Mouse (Mus musculus): ENCODE data around the gene Ints14. TPM values are rescaled to one million over a fixed set of nuclear protein-coding genes. Genes with fewer than 3 reads are reported as not detected.

Gene Ints14
- 40.6 and 43.9 TPM in 2 replicates for polyA plus RNA-seq (2015; fragmentation: Nextera tagmentation; extraction: Ambion mirVana)

DNA sequence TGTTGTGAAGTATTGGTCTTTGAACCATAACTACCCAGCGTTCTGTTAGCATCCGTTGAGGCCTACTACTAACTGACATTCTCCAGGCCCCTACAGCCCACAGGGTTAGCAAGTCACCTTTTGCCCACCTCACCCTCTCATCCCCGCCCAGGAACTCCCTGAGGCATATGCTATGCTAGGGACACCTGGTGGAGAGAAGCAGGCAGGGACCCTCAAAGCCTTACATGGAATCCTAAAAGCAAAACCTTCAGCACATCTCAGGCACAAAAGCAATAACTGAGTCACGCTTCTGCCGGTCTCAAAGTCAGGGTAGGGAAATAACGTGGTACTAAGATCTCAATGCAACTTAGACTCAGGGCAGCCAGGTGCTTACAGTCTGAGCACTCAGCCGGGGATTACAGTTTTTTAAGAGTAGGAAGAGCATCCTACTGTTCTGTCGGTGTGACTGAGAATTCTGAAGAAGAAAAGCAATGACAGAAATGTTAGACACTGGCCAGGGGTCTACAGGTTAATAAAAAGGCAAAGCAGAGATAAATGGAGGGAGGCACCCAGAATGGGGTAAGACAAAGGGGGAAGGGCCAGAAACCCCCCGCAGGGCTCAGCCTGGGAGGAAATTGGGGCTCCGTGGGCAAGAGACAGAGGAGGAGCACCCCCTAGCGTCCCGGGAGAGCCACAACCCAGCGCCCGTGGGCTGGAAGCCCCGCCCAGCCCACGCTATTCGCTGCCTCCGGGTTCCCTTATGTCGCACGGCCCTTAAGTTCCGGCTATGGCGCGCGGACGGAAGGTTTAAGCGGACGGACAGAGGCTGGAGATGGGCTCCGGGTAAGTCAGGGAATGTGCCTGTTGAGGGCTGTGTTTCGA, at the start of gene Ints14:
TSS of gene Ints14 (plus strand) at position 789 of the 861 bp plus-strand sequence.
- peak; percentile 97 for ATAC-seq (ENCODE audit: low FRiP score)
- Histone ChIP-seq H3K4me2 (peak within 1 kb of the TSS; percentile 70), H3K36me3 (peaks cover 18% of the 10 kb centered on the region), H3K27ac (peak within 1 kb of the TSS; percentile 83), H3K27me3 (no peaks in the 10 kb centered on the region), H3K4me1 (replicated peaks) (peaks cover 18% of the 10 kb centered on the region), H3K9ac (peak within 1 kb of the TSS; percentile 77), H3K9me3 (no peaks in the 10 kb centered on the region), H3K4me3 (peak within 1 kb of the TSS; percentile 49)
- 6% methylated on average over 29 of the region's 29 CpGs for WGBS

DNA sequence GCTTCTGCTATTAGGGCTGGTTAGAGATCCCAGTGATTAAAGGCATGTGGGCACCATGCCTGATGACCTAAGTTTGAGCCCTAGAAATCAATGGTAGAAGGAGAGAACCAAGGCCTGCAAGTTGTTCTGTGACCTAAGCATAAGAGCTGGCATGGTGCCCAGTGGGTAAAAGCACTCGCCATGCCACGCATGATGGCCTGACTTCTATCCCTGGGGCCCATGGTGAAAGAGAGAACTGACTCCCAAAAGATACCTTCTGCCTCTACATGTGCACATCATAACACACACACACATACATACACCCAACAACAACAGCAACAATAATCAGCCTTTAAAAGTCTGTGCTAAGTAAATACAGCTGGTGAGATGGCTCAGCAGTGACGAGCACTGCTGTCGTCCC, 47.3 kb upstream of the Ints14 start:
- Histone ChIP-seq H3K27me3 (no peaks in the 10 kb centered on the region), H3K27ac (no peak overlapping the region), H3K9me3 (no peaks in the 10 kb centered on the region), H3K4me1 (replicated peaks) (no peaks in the 10 kb centered on the region), H3K4me2 (no peak overlapping the region), H3K9ac (no peak overlapping the region), H3K4me3 (no peak overlapping the region), H3K36me3 (peaks cover 55% of the 10 kb centered on the region)
- WGBS, result 93% methylated on average over 4 of the region's 4 CpGs
- ATAC-seq (ENCODE audit: low FRiP score), result no peak

DNA sequence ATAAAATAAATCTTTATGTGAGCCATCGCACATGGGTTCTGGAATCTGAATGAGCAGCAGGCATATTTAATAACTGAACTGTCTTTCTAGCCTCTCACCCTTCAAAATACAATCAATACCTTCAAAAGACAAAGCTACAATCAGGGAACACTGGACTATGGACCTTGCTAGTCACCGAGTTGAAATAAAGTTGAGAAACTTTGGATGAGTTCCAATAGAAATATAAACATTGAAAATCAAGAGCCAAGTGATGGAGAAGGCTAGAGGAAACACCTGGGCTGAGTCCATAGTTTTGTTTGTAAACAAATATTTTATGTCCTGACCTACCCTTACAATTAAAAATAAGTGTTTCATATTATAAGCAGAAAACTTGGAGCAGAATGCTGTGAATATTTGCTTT, 46.7 kb upstream of the Ints14 start:
- WGBS, result 89% methylated on average over 2 of the region's 2 CpGs
- no peak for ATAC-seq (ENCODE audit: low FRiP score)
- H3K4me3 ChIP-seq, result no peak overlapping the region

DNA sequence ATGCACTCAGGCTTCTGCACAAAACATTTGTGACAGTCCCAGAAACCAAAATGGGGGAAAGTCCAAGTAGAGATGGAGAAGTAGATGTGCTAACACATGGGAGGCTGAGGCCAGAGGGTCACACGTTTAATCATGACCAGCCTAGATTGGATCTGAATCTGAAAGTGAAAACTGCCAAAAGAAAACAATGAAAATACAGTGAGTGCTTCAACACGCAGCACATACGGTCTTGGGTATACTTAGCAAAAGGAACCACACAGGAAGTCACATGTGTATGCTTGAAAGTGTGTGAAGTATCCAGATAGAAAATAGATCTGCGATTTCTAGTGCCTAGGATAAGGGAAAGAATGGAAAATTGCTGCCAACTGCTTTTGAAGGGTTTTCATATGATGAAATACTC, 46.1 kb upstream of the Ints14 start:
- Histone ChIP-seq H3K27ac (no peak overlapping the region), H3K4me1 (replicated peaks) (no peaks in the 10 kb centered on the region), H3K27me3 (no peaks in the 10 kb centered on the region), H3K9me3 (no peaks in the 10 kb centered on the region), H3K9ac (no peak overlapping the region), H3K4me2 (no peak overlapping the region), H3K4me3 (no peak overlapping the region), H3K36me3 (peaks cover 55% of the 10 kb centered on the region)
- no peak for ATAC-seq (ENCODE audit: low FRiP score)
- WGBS, result 88% methylated on average over 4 of the region's 4 CpGs

More for the DNA sequence above, 46.7 kb upstream of the Ints14 start:
- Histone ChIP-seq H3K27ac (no peak overlapping the region), H3K36me3 (peaks cover 58% of the 10 kb centered on the region), H3K27me3 (no peaks in the 10 kb centered on the region), H3K9me3 (no peaks in the 10 kb centered on the region), H3K9ac (no peak overlapping the region), H3K4me2 (no peak overlapping the region), H3K4me1 (replicated peaks) (no peaks in the 10 kb centered on the region)

DNA sequence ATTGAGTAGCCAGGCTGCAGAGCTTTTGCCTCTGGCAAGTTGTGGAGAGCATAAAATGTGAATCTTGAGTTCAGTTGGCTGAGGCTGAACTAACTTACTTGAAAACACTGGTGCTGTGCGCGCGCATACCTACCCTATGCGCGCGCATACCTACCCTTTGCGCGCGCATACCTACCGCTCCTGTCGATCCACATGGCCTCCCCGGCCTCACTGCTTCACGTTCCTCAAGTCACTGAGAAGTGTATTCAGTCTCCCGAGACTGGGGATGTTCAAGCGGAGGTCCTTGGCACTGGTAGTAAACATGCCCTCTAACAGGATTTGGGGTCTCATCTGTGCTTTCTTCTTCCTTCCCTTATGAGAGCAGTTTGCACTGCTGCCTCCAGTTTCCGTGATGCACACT, 42.1 kb upstream of the Ints14 start:
- H3K4me3 ChIP-seq, result no peak overlapping the region

DNA sequence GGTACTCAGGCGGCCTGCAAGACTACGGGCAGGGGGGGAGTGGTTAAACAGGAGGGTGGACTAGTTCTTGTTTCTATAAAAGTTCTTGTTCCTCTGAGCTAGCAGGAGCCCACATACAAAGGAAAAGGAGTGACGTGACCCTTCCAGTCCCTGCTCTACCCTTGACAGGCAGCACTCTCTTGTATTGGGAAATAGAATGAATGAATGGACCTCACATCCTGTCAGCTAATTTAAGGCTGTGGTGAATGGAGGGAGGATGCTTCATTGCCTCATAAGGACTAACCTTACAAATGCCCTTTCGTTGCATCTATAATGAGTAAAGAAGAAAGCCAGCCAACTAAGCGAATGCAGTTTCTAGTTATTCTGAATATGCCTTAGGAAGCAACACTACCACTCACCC, 34.9 kb upstream of the Ints14 start:
- ATAC-seq (ENCODE audit: low FRiP score), result no peak
- Histone ChIP-seq H3K4me3 (no peak overlapping the region), H3K27ac (no peak overlapping the region), H3K4me2 (no peak overlapping the region), H3K36me3 (peaks cover 11% of the 10 kb centered on the region), H3K4me1 (replicated peaks) (0 out of 2 replicates have a peak, but pooled peaks cover 4% of the 10 kb centered on the region), H3K9ac (no peak overlapping the region), H3K9me3 (no peaks in the 10 kb centered on the region), H3K27me3 (no peaks in the 10 kb centered on the region)
- WGBS, result 49% methylated on average over 5 of the region's 5 CpGs

More for the DNA sequence above, 42.1 kb upstream of the Ints14 start:
- Histone ChIP-seq H3K9ac (no peak overlapping the region), H3K27ac (no peak overlapping the region), H3K36me3 (peaks cover 42% of the 10 kb centered on the region), H3K4me2 (peak overlapping the region; percentile 25), H3K4me1 (replicated peaks) (no peaks in the 10 kb centered on the region), H3K9me3 (no peaks in the 10 kb centered on the region), H3K27me3 (no peaks in the 10 kb centered on the region)
- WGBS, result 38% methylated on average over 16 of the region's 16 CpGs
- ATAC-seq (ENCODE audit: low FRiP score), result no peak

DNA sequence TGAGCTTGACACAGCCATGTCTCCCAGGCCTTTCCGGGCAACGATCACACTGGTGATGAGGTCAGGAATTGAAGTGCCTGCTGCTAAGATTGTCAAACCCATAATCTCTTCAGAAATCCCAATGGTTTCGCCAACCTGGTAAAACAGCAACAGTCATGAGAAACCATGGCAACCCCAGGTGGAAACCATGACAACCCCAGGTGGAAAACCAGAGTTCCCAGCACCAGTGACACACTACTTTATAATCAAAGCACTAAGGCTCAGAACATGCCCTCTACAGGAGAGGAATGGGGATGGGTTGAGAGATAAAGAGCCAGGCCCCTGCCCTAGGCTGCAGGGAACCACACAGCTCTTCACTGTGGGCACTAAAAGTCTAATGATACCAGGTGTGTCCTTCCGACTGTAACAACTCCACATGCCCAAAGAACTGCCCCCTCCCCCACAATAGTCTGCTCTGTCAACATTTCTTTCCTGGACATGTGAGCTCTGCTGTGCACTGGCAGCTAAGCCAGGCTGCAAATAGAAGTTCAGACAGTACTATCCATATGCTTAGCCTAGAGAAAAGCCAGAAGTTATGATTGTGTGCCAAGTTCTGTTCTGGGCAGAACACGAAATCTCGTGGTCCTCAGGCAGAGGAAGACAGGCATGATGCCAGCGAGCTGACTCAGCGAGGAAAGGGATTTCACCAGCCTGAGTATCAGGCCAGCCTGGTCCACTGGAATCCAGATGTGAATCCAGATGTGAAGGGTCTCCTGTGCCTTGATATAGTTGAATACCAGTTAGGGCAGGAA, 34.3 kb upstream of the Ints14 start:
- H3K27me3 ChIP-seq, result no peaks in the 10 kb centered on the region
- H3K27ac ChIP-seq, result no peak overlapping the region
- no peak overlapping the region for H3K4me3 ChIP-seq
- H3K4me1 ChIP-seq (replicated peaks), result 0 out of 2 replicates have a peak, but pooled peaks cover 4% of the 10 kb centered on the region
- no peak overlapping the region for H3K9ac ChIP-seq
- WGBS, result 74% methylated on average over 8 of the region's 8 CpGs
- H3K4me2 ChIP-seq, result no peak overlapping the region
- H3K36me3 ChIP-seq, result peaks cover 5% of the 10 kb centered on the region
- no peak for ATAC-seq (ENCODE audit: low FRiP score)
- H3K9me3 ChIP-seq, result no peaks in the 10 kb centered on the region

DNA sequence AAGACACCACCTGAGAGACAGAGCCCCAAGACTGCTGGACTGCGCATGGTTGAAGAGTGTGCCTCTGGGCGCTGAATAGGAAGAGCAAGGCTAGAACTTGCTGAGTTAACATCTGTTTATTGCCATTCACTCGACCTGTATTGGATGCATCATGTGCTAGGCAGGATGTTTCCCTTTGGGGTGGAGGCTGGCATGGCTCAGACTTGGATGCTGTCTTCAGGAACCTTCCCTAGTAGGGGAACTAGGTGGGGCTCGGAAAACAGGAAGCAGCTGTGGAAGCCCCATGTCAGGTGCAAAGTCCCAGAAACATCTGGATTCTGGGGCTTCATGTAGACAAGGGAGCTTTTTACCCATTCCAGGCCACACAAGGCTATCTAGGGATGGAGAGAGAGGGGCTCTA, 30.4 kb upstream of the Ints14 start:
- WGBS, result 84% methylated on average over 4 of the region's 4 CpGs
- no peak overlapping the region for H3K4me2 ChIP-seq
- no peak overlapping the region for H3K4me3 ChIP-seq
- no peak overlapping the region for H3K27ac ChIP-seq
- no peak for ATAC-seq (ENCODE audit: low FRiP score)
- peaks cover 4% of the 10 kb centered on the region; the same call in 1 of the 2 replicates for H3K4me1 ChIP-seq (replicated peaks)
- H3K27me3 ChIP-seq, result no peaks in the 10 kb centered on the region
- no peaks in the 10 kb centered on the region for H3K36me3 ChIP-seq
- no peak overlapping the region for H3K9ac ChIP-seq
- no peaks in the 10 kb centered on the region for H3K9me3 ChIP-seq

DNA sequence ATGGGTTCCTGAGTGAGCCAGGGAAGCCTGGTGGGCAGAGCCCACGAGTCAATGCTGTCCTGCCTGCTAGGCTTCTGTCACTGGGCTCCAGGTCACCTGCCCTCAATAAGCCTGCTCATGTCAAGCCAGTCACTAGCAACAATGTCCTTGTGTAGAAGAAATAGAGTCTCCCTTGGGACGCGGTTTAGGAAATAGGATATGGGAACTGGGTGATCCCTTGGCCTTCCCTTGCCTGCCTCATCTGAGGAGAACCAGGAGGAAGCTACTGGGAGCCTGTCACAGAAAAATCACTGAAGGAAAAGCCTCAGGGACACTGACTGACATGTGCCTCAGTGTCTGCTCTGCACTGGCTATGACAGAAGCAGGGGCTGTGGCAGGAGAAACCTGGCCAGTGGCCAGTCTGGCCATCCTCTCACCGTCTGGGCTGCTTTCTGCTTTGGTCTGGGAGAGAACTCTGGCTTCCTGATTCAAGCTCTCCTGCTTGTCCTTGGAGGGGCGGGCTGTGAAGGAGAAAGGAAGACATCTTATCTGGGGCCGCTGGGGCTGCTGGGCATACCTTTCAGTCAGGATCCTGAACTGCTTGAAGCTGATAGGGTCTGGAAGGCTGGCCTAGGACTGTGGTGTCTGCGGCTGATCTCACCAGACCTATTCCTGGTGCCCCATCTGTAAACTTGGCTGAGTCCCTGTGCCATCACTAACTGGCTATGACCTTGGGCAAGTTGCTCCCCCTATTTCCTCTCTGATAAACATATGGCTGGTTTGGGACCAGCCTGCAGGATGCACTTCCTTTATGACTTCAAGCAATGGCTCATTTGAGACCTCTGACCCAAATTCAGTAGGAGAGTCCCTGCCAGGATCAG, 28.7 kb upstream of the Ints14 start:
- H3K36me3 ChIP-seq, result no peaks in the 10 kb centered on the region
- H3K27ac ChIP-seq, result no peak overlapping the region
- ATAC-seq (ENCODE audit: low FRiP score), result no peak
- no peak overlapping the region for H3K4me2 ChIP-seq
- 0 out of 2 replicates have a peak overlapping the region, but pooled peaks have one; percentile 10 for H3K9ac ChIP-seq
- no peaks in the 10 kb centered on the region for H3K9me3 ChIP-seq
- no peaks in the 10 kb centered on the region; the same call in 1 of the 2 replicates for H3K4me1 ChIP-seq (replicated peaks)
- WGBS, result 79% methylated on average over 7 of the region's 7 CpGs
- no peak overlapping the region for H3K4me3 ChIP-seq
- no peaks in the 10 kb centered on the region for H3K27me3 ChIP-seq

DNA sequence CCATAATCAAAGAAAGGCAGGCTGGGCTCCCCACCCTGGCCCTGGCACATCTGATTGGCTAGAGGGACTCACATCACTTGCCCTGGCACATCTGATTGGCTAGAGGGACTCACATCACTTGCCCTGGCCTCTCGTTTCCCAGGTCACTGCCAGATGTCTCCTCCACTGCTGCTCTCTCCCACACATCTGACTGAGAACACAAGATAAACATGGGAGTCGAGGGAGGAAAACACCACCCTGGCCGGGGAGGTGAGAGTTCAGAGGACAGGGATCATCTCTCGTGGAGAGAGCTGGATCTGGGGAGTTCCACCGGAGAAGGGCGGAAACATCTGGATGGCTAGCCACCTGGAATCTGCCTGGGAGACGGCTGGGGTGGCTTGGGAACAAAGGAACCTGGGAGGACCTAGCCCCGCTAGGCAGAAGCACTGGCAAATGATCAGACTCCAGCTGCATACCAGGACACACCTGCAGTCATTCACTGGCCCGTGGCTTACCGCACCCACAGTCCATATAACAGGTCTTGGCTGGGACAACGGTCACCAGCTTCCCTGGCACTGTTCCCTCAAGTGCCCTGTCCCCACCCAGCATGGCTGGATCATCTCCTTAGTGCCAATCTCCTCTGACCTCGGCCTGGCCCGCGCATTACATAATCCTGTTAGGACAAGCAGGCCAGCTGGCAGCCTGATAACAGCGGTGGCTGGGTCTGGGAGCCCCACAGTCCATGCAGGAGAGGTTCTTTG, 26.5 kb upstream of the Ints14 start:
- Histone ChIP-seq H3K9ac (no peak overlapping the region), H3K4me3 (no peak overlapping the region), H3K27me3 (no peaks in the 10 kb centered on the region), H3K36me3 (no peaks in the 10 kb centered on the region), H3K27ac (no peak overlapping the region), H3K4me2 (peak overlapping the region; percentile 6; the same call in 1 of the 2 replicates), H3K9me3 (no peaks in the 10 kb centered on the region), H3K4me1 (replicated peaks) (no peaks in the 10 kb centered on the region; the same call in 1 of the 2 replicates)
- ATAC-seq (ENCODE audit: low FRiP score), result no peak
- WGBS, result 64% methylated on average over 15 of the region's 15 CpGs

DNA sequence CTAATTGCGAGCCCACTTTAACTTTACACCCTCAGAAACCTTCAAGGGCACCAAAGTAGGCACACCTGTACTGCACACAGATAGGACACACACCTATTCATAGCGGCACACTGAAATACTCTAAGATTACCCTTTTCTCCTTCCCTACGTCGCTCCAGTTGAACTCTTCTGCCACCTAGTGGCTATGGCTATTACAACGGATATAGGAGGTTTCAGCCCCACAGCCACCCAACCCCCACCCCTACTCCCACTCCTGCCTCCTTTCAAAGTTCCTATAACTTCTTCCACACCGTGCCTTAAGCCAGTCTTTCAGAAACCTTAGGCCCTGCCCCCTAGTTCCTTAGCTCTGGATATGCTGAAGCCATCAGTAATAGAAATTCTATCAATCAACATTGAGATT, 24.2 kb upstream of the Ints14 start:
- no peak overlapping the region for H3K4me2 ChIP-seq
- no peaks in the 10 kb centered on the region for H3K9me3 ChIP-seq
- no peaks in the 10 kb centered on the region for H3K27me3 ChIP-seq
- H3K27ac ChIP-seq, result no peak overlapping the region
- no peak overlapping the region for H3K4me3 ChIP-seq
- ATAC-seq (ENCODE audit: low FRiP score), result no peak
- no peak overlapping the region for H3K9ac ChIP-seq
- WGBS, result 8% methylated on average over 6 of the region's 6 CpGs
- H3K36me3 ChIP-seq, result no peaks in the 10 kb centered on the region
- H3K4me1 ChIP-seq (replicated peaks), result no peaks in the 10 kb centered on the region; the same call in 1 of the 2 replicates

Measured in hindbrain, embryonic 13.5 days (tissue).